Mouse (Mus musculus): Measurements from ENCODE around the gene Bhmt2. TPM values are rescaled to one million over a fixed set of nuclear protein-coding genes. Genes with fewer than 3 reads are reported as not detected.

Bhmt2 gene
- 3.0 and 5.0 TPM in 2 replicates for polyA plus RNA-seq (2015; fragmentation: Nextera tagmentation; extraction: Ambion mirVana)

DNA sequence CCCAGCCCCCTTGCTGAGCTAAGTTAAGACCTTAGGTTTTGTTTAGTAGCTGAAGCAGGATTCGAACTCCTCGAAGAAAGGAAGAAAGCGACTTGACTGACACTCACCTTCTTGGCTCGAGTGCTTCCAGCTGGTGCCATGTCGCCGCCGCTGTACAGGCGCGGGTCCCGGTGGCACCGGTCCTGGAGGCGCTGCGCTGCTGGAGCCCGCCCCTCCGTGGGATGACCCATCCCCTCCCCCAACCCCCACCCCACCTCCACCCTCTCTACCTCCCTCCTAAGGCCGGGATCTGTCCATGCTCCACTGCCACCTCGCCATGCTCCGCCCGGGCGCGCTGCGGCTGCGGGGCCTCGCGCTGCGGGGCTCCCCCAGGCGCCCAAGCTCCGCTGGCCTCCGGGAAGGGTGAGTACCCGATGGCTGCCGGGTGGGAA, at the start of gene Bhmt2, which contains the start of gene Dmgdh:
Gene Bhmt2, minus strand, starts transcription at position 172 of the 431 bp plus-strand sequence.
Gene Dmgdh, plus strand, starts transcription at position 303 of the 431 bp plus-strand sequence.

DNA sequence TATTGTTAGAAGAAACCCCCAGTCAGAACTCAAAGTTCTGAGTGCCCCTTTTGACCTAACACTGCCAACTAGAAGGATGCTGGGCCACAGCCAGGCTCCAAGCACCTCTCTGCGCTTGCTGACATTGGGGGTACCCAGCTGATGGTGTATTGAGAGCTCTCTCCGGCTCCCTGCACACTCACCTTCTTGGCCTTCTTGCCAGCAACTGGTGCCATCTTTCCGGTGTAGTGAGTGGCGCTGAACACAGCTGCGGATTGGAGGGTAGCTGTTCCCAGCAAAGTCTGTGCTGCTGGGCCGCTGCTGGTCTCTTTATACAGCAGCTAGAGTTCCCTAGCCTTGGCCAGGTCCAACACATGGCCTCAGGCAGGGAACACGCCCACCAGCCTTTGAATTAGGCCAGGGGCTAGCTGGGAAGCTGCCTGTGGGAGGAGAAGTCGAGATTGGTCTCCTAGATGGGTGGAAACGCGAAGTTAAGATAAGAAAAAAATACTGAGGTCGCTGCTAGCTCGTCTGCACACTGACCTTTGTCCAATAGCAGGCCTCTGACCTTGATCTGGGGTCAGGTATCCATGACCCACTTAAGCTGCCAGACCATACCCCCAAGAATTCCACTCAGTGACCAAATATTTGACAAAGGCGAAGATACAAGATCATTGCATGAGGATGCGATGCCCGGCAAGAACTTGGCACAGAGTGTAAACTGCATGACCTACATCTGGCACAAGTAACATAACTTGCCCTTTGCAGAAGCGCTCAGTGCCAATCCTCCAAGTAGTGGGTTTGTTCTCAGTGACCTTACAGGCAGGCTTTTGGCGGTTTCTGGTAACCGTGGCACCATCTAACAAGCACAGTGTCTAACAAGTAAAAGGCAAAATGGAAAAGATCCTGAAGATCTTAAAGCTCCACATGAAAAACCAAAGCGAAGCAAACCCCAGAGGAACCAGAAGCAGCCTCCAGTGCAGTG, 36.5 kb downstream of the Bhmt2 start, which contains the start of gene Bhmt:
Gene Bhmt, minus strand, starts transcription at position 680 of the 964 bp plus-strand sequence.

Other genes with a start within 250 kb of the Bhmt2 start
- gene Jmy, start 174.5 kb downstream of the Bhmt2 start, polyA plus RNA-seq (2015; fragmentation: Nextera tagmentation; extraction: Ambion mirVana) = 6.5 and 12.4 TPM in 2 replicates
- 43.5 and 69.9 TPM in 2 replicates for gene Bhmt, start 36.3 kb downstream of the Bhmt2 start, polyA plus RNA-seq (2015; fragmentation: Nextera tagmentation; extraction: Ambion mirVana)
- 1.5 and 1.9 TPM in 2 replicates for gene Dmgdh, start 131 bp upstream of the Bhmt2 start, polyA plus RNA-seq (2015; fragmentation: Nextera tagmentation; extraction: Ambion mirVana)
- gene Arsb, start 97.3 kb upstream of the Bhmt2 start, polyA plus RNA-seq (2015; fragmentation: Nextera tagmentation; extraction: Ambion mirVana) = 14.9 and 18.8 TPM in 2 replicates

Measured in adrenal gland, postnatal 0 days (tissue).